Mouse (Mus musculus) MEL (cell line): ENCODE data around the gene Jag2. TPM values are rescaled to one million over a fixed set of nuclear protein-coding genes. Genes with fewer than 3 reads are reported as not detected.

Experiments
- DNase-seq: peaks from one replicate; pipeline ENCODE4 v3.0.0; 2011; ENCODE audit warnings: low read depth, low spot score
- H3K27ac ChIP-seq: 2 replicates; pipeline ENCODE4 v1.5.1; 2012; ENCODE audit warnings: low read depth, mild to moderate bottlenecking, control low read depth, low read length, moderate library complexity; ENCODE audit not compliant: control insufficient read depth
- H3K27me3 ChIP-seq, 2 experiments: fragments of 150-350 bp in 1 of 2; sonication (generic) in 1 of 2; 2 replicates each; pipeline ENCODE4 v1.6.1; 2012; ENCODE audit warnings: low read length in 2 of 2, mild to moderate bottlenecking in 2 of 2, improper control_type of control experiment in 1 of 2, moderate library complexity in 1 of 2; ENCODE audit not compliant: insufficient read depth in 2 of 2, control insufficient read depth in 1 of 2
- H3K36me3 ChIP-seq, 2 experiments: 2 replicates each; pipeline ENCODE4 v1.6.1; 2012 to 2014; ENCODE audit warnings: low read length in 2 of 2, improper control_type of control experiment in 1 of 2, inconsistent platforms in 1 of 2, mild to moderate bottlenecking in 1 of 2; ENCODE audit not compliant: insufficient read depth in 2 of 2, control insufficient read depth in 1 of 2
- H3K4me1 ChIP-seq, 2 experiments: fragments of 150-350 bp in 1 of 2; sonication (generic) in 1 of 2; 2 replicates each; pipeline ENCODE4 v1.6.1; 2012; ENCODE audit warnings: low read length in 2 of 2, improper control_type of control experiment in 1 of 2, mild to moderate bottlenecking in 1 of 2; ENCODE audit not compliant: insufficient read depth in 2 of 2, control insufficient read depth in 1 of 2
- H3K4me3 ChIP-seq, 2 experiments: fragments of 150-350 bp in 1 of 2; sonication (generic) in 1 of 2; 2 replicates each; pipeline ENCODE4 v1.5.1; 2012; ENCODE audit warnings: low read depth in 2 of 2, low read length in 2 of 2, mild to moderate bottlenecking in 2 of 2, moderate library complexity in 2 of 2, control low read depth in 1 of 2, improper control_type of control experiment in 1 of 2; ENCODE audit not compliant: control insufficient read depth in 1 of 2, insufficient read depth in 1 of 2
- H3K79me2 ChIP-seq: 2 replicates; pipeline ENCODE4 v1.6.1; 2012; ENCODE audit warnings: mild to moderate bottlenecking, low read length, moderate library complexity; ENCODE audit not compliant: control insufficient read depth, poor library complexity, insufficient read depth
- H3K9ac ChIP-seq: 2 replicates; pipeline ENCODE4 v1.6.1; 2012; ENCODE audit warnings: low read depth, mild to moderate bottlenecking, control low read depth, low read length, moderate library complexity; ENCODE audit not compliant: control insufficient read depth, poor library complexity, severe bottlenecking
- H3K9me3 ChIP-seq: fragments of 150-350 bp; sonication (generic); replicated peaks from 2 replicates; pipeline ENCODE4 v1.6.1; 2012; ENCODE audit warnings: mild to moderate bottlenecking, low read length, improper control_type of control experiment, moderate library complexity; ENCODE audit not compliant: insufficient read depth
- BHLHE40 ChIP-seq: IDR thresholded peaks from 2 replicates; pipeline ENCODE4 v1.6.1; 2012; ENCODE audit warnings: low read depth, mild to moderate bottlenecking, inconsistent platforms, low read length, improper control_type of control experiment, borderline replicate concordance
- CHD1 ChIP-seq: IDR thresholded peaks from 2 replicates; pipeline ENCODE4 v1.6.1; 2012; ENCODE audit warnings: low read depth, mild to moderate bottlenecking, inconsistent platforms, low read length, improper control_type of control experiment
- CTCF ChIP-seq, 3 experiments: IDR thresholded peaks in 2 of 3; conservative IDR thresholded peaks in 1 of 3; 2 replicates each; pipeline ENCODE4 v1.5.1; 2011 to 2012; ENCODE audit warnings: low read length in 3 of 3, low read depth in 2 of 3, mild to moderate bottlenecking in 2 of 3, improper control_type of control experiment in 1 of 3, inconsistent platforms in 1 of 3, mixed read lengths in 1 of 3, moderate library complexity in 1 of 3; ENCODE audit not compliant: control insufficient read depth in 1 of 3, insufficient read depth in 1 of 3, poor library complexity in 1 of 3, severe bottlenecking in 1 of 3
- GATA1 ChIP-seq: IDR thresholded peaks from 2 replicates; pipeline ENCODE4 v1.6.1; 2011; ENCODE audit warnings: low read depth, low read length, improper control_type of control experiment
- JUND ChIP-seq: IDR thresholded peaks from 2 replicates; pipeline ENCODE4 v1.6.1; 2011; ENCODE audit warnings: low read depth, mild to moderate bottlenecking, improper control_type of control experiment, low read length
- MYB ChIP-seq: IDR thresholded peaks from 2 replicates; pipeline ENCODE4 v1.6.1; 2011; ENCODE audit warnings: mild to moderate bottlenecking, low read depth, low read length, improper control_type of control experiment
- POLR2AphosphoS2 ChIP-seq: IDR thresholded peaks from 2 replicates; pipeline ENCODE4 v1.6.1; 2011; ENCODE audit warnings: low read length, improper control_type of control experiment
- RAD21 ChIP-seq: IDR thresholded peaks from 2 replicates; pipeline ENCODE4 v1.6.1; 2011; ENCODE audit warnings: mild to moderate bottlenecking, low read depth, low read length, improper control_type of control experiment
- RCOR1 ChIP-seq: IDR thresholded peaks from 2 replicates; pipeline ENCODE4 v1.6.1; 2012; ENCODE audit warnings: low read depth, mild to moderate bottlenecking, inconsistent platforms, low read length, improper control_type of control experiment
- TBP ChIP-seq: IDR thresholded peaks from 2 replicates; pipeline ENCODE4 v1.8.0; 2011; ENCODE audit warnings: low read depth, low read length, improper control_type of control experiment
- UBTF ChIP-seq: IDR thresholded peaks from 2 replicates; pipeline ENCODE4 v1.6.1; 2012; ENCODE audit warnings: low read depth, mild to moderate bottlenecking, inconsistent platforms, low read length, improper control_type of control experiment, moderate library complexity, borderline replicate concordance; ENCODE audit not compliant: insufficient read depth
- USF2 ChIP-seq, 2 experiments: IDR thresholded peaks; 2 replicates each; pipeline ENCODE4 v1.6.1; 2011 to 2012; ENCODE audit warnings: improper control_type of control experiment in 2 of 2, low read length in 2 of 2, borderline replicate concordance in 1 of 2, inconsistent platforms in 1 of 2, low read depth in 1 of 2, mild to moderate bottlenecking in 1 of 2; ENCODE audit not compliant: insufficient read depth in 1 of 2
- ZC3H11A ChIP-seq: IDR thresholded peaks from 2 replicates; pipeline ENCODE4 v1.6.1; 2012; ENCODE audit warnings: low read depth, mild to moderate bottlenecking, inconsistent platforms, low read length, improper control_type of control experiment
- ZMIZ1 ChIP-seq: IDR thresholded peaks from 2 replicates; pipeline ENCODE4 v1.6.1; 2012; ENCODE audit warnings: low read depth, mild to moderate bottlenecking, inconsistent platforms, low read length, improper control_type of control experiment, moderate library complexity
- ZNF384 ChIP-seq: IDR thresholded peaks from 2 replicates; pipeline ENCODE4 v1.6.1; 2012; ENCODE audit warnings: low read depth, mild to moderate bottlenecking, inconsistent platforms, low read length, improper control_type of control experiment
- polyA plus RNA-seq, 2 experiments: library from polyadenylated mRNA; stranded (reverse) in 1 of 2; unstranded in 1 of 2; fragments of >175 nt in 1 of 2; fragments of >200 nt in 1 of 2; gene quantifications; 2 replicates each; pipeline versions ENCODE4 v1.2.1 to v1.2.4; 2012; ENCODE audit warnings: low replicate concordance in 2 of 2, low read depth in 1 of 2; ENCODE audit not compliant: insufficient read length in 2 of 2, insufficient read depth in 1 of 2, missing spikeins in 1 of 2
- total RNA-seq: library from RNA; depleted of rRNA; stranded (reverse); fragments of 300-350 nt; gene quantifications from 2 replicates; pipeline ENCODE4 v1.2.3, GENCODE M21; 2012

Gene Jag2
- total and polyA plus RNA-seq, 3 experiments: 1.0 to 3.9 TPM; not detected in 1

- Histone ChIP-seq H3K4me3 (no peak overlapping the region), H3K36me3 (no peaks in the 10 kb centered on the region), H3K9ac (no peak overlapping the region), H3K4me1 (no peaks in the 10 kb centered on the region), H3K27me3 (peaks cover 11 to 22% of the 10 kb centered on the region in 2 experiments), H3K9me3 (no peaks in the 10 kb centered on the region), H3K79me2 (no peaks in the 10 kb centered on the region), H3K27ac (no peak overlapping the region)
- no peak for DNase-seq
- TF ChIP-seq JUND (no peak), RCOR1 (no peak), GATA1 (no peak), ZC3H11A (no peak), CTCF (IDR thresholded peaks at IDR 0.05 in 2 of 3, conservative IDR thresholded peaks at IDR 0.05 in 1 of 3; ENCODE audit: control insufficient read depth in 1 of 3, insufficient read depth in 1 of 3, low read depth in 2 of 3, low read length in 3 of 3, poor library complexity in 1 of 3, severe bottlenecking in 1 of 3) (no peak), MYB (no peak), USF2 (IDR thresholded peaks at IDR 0.05; ENCODE audit: borderline replicate concordance in 1 of 2, insufficient read depth in 1 of 2, low read depth in 1 of 2, low read length in 2 of 2) (no peak), CHD1 (no peak), RAD21 (no peak), ZNF384 (no peak), POLR2AphosphoS2 (no peak), ZMIZ1 (no peak), UBTF (no peak), BHLHE40 (no peak), TBP (no peak)
Measured at GRCm38 (mm10) chr12:112897522-112898212, 31.9 kb downstream of the Jag2 start.

GRCm38 (mm10) chr12:112894969-112895368 lies 34.6 kb downstream of the Jag2 start:
- H3K79me2 ChIP-seq: no peaks in the 10 kb centered on the region
- no peak overlapping the region for H3K27ac ChIP-seq
- TF ChIP-seq TBP (0 out of 2 replicates have a peak, but pooled peaks have one; percentile 17), ZNF384 (no peak)
- no peaks in the 10 kb centered on the region for H3K36me3 ChIP-seq
- no peak overlapping the region for H3K9ac ChIP-seq
- no peak overlapping the region for H3K4me3 ChIP-seq
- peaks cover 12 to 21% of the 10 kb centered on the region in 2 experiments for H3K27me3 ChIP-seq
- H3K9me3 ChIP-seq: no peaks in the 10 kb centered on the region
- H3K4me1 ChIP-seq: no peaks in the 10 kb centered on the region
- no peak for DNase-seq
